Mouse (Mus musculus): Measurements from ENCODE around the gene Chchd6.

Gene Chchd6

DNA sequence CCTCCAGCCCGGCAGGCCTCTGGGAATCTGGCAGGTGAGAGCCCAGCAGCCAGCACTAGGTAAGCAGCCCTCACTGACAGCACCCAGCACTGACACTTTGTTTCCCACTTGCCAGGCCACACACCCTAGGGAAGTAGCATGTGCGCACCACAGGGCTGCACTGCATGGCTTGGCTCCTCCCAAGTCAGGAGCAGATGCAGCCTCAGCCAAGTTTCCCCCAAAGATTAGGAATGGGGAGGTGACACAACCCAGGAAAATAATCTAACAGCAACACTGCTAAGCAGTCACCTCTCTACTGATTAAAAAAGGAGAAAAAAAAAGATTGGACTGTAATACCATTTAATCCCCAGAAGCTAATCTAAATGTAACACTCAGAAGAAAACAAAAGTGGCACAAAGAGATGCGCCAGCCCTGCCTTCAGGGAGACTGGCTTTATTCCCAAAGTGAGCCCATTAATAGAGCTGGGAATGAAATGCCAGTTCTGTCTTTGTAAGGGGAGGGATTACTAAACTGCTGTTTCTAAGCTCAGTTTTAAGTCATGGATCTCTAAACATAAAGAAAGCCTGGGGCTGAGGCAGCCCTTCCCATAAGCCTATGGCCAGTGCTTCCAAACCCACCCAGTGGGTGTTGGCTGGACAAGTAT lies 188.1 kb downstream of the Chchd6 start:
- no peak for DNase-seq (ENCODE audit: low spot score in 2 of 2)

DNA sequence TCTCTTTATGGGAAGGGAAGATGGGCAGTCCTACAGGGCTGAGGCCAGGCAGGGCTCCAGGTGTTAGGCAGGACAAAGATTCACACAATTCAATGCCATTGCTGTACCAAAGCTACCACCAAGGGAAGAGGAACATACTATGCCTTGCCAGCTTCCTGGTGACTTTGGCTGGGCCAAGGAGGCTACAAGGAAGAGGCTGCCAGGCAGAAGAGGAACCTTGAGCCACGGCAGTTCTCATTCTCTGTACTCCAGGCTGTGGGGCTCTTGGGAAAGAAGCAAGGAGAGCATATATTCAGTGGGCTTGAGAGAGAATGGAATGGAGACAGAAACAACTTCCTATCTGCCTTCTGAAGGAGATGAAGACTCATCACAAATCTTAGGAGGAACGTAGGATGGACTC lies 190.5 kb downstream of the Chchd6 start:
- no peak for DNase-seq (ENCODE audit: low spot score in 2 of 2)

DNA sequence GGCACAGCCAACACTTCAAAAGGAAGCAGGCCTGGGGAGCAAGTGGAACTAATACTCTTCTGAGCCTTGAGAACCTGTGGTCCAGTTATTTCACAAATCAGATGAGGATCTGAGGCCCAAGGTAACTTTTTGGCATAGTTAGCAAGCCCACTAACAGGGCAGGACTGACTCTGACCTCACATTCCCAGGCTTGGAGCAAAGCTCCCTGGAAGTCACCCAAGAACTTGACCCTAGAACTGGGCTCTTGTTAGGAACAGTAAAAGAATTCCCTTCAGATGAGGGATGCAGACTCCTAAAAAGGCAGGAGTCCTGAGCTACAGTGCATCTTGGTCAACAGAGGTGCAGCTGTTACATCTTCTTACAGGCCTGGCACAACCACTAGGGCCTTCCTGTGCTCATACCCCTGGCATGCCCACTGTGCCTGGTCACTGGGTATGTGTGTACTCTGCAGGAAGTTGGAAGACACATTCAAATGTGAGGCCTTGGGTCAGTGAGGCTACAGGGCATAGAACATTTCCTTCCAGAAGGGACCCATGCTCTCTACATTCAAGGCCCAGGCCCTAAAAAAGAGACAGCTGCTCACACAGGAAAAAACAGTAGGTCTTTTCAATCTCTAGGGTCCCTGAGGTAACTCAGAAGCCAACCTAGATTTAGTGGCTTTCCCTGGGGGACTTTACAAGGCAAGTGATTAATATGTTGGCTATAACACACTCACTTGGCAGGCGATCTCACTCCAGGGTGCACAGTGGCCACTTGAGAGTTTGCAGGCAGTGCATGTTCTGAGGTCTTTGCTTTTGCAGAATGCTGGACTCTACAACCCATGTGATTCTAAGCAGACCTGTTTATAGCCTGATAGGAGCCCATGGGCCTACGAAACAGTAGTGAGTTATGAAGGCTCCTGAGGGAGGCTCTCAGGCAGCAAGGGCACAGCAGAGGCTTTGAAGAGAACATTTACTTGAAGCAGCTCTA lies 191.9 kb downstream of the Chchd6 start:
- DNase-seq (ENCODE audit: low spot score in 2 of 2): no peak

DNA sequence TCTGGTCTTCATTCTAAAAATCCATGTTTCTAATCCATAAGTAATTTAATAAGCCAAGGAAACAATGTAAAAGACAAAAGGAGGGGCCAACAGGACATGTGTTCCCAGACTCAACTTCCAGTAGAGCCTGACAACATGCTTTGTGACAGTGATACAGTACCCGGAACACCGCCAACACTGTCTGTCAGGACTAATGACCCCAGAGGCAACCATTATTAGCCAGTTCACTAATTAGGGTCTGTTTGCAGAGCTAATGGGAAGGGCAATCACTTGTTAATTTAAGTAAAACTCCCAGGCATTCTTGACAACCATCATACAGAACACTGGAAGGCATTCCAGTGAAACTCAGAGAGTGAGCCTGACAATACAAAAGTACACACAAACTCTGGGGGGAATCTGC lies 193.0 kb downstream of the Chchd6 start:
- no peak for DNase-seq (ENCODE audit: low spot score in 2 of 2)

DNA sequence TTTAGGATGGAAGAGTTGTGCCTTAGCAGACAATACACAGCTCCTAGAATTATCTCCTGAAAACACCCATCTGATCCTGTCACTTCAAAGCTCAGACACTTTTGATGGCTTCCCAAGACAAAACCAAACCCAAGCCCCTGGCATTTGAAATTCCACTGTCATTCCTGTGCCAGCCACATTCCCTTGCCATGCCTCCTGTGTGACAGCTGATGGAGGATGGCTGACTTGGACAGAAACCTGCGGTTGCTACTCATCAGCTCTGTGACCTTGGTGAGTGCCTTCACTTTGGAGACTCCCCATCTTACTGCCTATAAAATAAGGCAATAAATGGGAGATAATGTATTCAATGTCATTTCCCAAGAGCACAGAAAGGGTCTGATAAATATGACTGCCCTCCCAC lies 195.9 kb downstream of the Chchd6 start:
- no peak for DNase-seq (ENCODE audit: low spot score in 2 of 2)

DNA sequence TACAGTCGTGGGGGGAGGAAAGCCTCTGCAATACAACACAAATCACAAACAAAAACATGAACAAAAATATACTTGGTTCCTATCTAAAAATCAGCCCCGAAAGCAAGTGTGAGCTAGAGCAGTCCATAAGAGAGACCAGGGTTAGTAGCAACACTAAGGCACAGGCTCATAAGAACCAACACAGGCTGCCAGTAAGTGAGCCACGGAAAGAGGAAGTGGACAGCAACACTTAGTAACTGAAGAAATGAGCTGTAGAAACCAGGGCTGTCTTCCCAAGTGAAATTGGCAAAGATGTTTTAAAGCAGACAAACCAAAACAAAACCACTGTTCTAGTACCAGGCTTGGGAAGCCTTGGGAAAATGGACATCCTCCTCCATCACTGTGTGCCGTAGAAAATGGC lies 197.5 kb downstream of the Chchd6 start:
- no peak for DNase-seq (ENCODE audit: low spot score in 2 of 2)

DNA sequence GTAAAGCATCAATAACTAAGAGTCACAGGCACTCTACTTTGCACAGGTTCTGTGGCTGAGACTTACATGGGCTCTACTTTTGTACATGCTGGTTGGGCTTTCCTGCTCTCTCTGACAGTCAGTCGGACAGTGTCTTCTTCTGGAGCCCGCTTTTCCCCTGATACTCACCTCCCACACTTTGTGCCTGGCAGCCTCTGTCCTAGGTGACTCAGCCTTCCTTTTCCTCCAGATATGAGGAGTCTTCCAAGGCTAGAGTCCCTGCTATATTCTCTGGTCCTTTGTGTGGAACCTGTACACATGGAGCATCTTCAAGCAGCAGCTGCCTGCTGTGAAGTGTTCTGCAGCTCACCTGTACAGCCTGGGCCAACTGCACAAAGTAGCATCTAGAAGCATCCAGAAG lies 201.6 kb downstream of the Chchd6 start:
- peak in 1 of 2 experiments; percentile 18 for DNase-seq (ENCODE audit: low spot score in 2 of 2)

DNA sequence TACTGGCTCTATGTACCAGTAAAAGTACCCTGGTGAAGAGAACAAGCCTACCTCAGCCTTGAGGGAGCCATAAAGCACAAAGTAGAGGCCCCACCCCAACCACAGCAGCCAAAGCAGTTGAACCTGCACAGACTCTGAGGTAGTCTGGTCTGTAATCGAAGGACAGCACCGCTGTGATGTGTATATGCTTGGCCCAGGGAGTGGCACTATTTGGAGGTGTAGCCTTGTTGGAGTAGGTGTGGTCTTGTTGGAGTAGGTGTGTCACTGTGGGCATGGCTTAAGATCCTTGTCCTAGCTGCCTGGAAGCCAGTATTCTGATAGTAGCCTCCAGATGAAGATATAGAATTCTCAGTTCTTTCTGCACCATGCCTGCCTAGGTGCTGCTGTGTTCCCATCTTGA lies 203.2 kb downstream of the Chchd6 start:
- no peak for DNase-seq (ENCODE audit: low spot score in 2 of 2)

DNA sequence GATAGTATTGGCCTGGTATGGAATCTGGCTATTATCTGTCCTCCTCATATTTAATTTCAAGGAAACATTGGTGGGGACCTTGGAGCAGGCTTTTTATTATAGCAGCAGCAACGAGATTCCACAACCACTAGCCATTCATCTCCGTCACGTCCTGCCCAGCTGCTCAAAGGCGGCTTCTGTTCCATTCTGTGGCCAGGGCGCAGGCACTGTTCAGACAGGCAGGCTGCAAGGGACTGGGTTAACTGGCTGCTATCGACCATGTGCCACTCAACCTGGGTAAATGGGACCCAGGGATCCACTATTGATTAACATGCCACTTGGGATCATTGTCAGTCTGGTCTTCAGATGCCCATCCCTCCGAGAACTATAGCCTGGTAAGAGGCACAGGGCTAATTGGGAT lies 205.7 kb downstream of the Chchd6 start:
- no peak for DNase-seq (ENCODE audit: low spot score in 2 of 2)

DNA sequence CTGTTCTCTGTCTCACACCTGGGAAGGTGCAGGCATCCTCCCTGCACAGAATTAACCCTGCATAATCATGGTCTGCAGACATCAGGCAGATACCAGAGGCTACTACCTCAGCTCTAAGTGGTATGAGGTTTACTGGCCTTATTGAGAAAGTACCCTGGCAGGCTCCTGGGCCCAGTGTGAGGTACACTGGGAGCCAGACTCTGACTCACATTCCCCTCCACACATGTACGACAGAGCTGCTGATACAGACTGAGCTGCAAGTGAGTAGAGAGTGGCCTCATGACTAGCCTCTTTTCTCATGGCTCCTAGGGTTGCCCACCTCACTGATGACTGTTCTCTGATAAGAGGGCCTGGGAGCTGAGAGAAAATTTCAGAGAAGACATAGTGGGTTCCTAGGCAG lies 208.5 kb downstream of the Chchd6 start:
- no peak for DNase-seq (ENCODE audit: low spot score in 2 of 2)

DNA sequence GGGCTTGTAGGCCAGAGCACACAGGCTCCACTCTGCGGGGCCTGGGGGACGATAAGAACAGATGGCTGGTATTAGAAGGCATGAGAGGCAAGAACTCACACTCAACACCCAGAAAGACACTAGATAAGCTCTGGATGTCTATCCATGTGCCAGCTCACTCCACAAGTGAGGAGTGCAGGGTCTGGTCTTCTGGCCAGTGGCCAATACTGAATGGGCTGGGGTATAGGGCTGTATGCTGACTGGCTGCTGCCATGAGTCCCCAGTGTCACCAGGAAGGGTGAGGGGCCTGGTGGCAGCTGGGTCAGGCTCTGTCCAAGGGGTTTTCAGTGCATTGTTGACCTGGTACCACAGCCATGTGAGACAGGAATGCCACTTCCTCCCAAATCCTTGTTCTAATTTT lies 210.8 kb downstream of the Chchd6 start:
- DNase-seq (ENCODE audit: low spot score in 2 of 2): no peak

DNA sequence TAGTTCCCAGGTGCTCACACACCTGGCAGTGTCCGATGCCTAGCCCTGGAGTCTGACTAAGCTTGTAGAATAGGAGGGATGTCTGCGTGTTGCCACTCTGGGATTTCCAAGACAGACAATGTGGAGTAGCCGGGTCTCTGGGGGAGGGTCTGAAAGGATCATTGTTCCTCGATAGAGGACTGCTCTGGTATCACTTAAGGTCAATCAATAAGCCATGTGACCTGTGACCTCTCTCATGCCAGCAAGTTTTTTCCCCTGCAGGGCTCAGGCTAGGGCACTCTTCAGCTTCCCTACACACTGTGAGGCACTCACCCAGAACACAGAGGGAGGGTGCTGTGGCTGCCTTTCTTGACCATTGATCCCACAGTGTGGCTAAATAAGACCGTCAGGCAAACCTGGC lies 213.6 kb downstream of the Chchd6 start:
- no peak for DNase-seq (ENCODE audit: low spot score in 2 of 2)

DNA sequence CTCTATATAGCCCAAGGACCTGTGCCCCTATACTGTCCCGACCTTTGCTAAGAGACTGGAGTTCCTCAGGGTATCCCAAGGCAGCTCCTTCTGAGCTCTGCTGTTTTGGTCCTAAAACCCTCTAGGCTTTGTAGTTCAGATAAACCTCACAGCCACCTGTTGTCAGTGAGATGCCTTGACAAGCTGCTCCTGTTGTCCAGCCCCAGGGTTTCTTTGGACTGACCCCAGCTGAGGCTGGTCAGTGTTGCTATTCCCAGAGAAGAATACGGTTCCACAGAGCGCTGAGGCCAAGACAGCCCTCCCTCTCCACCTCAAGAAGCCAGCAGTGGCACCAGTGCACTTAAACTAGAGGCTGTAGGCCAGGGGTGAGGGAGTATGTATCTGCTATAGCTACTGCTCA lies 214.3 kb downstream of the Chchd6 start:
- no peak for DNase-seq (ENCODE audit: low spot score in 2 of 2)

DNA sequence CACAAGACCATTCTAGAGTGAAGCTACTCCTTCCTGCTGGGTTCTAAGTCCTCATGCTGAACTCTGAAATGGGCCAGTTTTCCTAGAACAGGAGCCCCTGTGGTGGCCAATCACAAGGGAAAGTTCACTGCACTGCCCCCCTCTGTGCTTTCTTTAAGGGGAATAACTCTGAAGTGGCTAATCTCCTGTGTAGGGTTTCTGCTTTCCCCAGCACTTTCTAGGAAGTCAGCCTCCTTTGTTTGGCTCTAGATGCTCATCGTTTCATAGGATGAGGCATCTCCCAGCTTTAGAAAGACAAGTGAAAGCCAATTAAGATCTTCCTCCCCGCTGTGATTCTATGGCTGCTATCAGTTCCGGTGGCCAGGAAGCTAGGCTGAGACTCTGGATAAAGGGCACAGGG lies 214.7 kb downstream of the Chchd6 start:
- no peak for DNase-seq (ENCODE audit: low spot score in 2 of 2)

DNA sequence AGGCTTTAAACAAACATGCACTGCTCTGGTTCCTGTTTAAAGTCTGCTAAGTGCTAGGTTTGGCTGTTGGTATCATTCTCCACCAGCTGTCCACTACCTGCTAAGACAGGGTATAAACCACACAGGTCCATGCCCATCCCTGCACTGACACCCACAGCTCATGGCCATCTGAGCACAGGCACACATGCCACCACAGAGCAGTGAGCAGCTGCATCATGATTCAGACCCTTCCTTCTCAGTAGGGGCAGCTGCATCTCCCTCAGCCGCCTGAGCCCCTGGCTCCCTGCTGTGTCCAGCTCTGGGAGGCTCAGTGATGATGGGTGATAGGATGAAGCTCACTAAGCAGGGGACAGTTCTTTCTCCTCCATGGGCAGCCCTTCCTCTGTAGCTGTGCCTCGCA lies 217.2 kb downstream of the Chchd6 start:
- DNase-seq (ENCODE audit: low spot score in 2 of 2): no peak

DNA sequence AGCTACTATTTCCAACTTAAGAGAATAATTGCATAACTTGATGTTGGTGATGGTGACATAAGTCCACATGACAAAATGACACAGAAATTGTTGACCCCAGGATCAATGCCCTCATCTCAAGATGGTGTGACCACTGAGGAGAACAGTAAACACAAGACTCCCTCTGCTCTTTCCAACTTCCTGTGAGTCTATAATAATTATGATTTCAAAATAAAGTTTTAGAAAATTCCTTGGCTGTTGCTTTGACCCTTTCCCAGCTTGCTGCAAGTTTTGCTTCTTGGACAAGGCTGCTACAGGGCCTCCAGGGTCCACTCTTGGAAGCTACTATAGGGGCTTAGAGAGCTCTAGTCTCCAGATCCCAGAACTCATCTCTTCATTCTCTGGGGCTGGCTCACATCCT lies 226.6 kb downstream of the Chchd6 start:
- no peak for DNase-seq (ENCODE audit: low spot score in 2 of 2)

DNA sequence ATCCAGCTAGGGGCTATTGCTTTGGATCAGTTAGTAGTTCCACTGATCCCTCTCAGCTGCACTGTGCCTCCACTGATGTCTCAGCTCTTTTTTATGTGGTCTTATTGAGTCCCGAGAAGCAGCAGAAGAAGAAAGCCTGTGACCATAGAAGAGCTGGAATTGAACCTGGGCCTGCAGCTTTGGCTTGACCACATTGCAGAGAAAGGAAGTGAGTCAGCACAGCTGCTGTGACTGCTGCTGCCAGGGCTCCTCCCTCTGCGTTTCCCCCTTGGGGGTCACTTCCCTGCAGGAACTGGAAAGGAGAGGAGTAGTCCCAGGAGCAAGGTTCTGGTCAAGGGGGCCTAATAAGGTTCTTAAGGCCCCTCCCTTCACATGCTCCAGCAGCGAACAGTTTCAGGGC lies 231.1 kb downstream of the Chchd6 start:
- no peak for DNase-seq (ENCODE audit: low spot score in 2 of 2)

DNA sequence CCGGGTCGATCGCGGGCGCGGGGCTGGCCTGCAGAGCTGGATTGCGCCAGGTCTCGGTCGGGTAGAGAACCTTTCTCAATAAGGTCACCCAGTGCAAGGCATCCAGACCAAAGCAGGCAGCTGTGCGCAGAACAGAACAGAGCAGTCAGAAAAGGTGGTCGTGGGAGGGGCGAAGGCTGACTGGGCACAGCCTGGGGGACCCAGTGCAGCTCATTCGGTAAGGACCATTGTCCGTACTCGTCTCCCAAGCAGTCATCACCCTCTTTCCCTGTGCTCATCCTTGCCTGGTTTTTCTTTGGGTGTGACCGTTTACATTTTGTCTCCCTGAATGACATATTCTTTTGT lies 232.4 kb downstream of the Chchd6 start:
- DNase-seq (ENCODE audit: low spot score in 2 of 2): no peak

DNA sequence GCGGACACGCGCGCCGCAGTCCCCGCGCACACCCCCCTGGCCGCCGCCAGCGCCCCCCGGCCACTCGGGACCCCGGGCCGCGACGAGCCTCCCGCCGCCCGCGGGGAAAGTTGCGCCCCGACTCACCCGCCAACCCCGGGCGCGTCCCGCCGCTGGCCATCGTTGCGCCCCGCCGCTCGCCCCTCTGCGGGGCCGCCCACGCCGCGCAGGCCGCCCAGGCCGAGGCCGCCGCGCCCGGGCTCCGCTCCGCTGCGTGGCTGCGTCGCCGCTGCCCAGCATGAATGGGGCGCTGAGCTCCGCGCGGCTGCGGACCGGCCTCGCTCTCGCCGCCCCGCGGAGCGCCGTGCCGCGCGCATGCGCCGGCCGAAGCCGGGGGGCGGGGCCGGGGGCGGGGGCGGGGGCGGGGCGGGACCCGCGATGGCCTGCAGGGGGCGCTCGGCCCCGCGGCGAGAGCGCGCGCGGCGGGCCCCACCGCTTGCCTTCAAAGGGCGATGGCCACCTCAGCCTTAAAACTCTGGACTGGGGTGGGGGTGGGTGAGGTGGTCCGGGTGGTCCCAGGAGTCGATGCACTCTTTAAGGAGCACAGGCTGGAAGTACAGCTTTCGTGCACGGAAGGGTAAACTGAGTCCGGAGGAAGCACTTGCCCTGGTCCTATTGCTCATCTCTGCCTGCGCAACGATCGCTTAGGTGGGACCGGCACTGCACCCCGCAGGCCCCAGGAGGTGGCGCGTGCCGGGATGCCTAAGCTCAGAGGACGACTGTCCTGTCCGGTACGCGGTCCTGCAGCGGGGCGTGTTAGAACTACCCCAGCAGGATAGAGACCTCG lies 233.0 kb downstream of the Chchd6 start, which contains the start of gene Plxna1:
Plxna1 (minus strand) TSS at position 340 of the 826 bp plus-strand sequence.
- peak in 1 of 2 experiments; percentile 56 for DNase-seq (ENCODE audit: low spot score in 2 of 2)

DNA sequence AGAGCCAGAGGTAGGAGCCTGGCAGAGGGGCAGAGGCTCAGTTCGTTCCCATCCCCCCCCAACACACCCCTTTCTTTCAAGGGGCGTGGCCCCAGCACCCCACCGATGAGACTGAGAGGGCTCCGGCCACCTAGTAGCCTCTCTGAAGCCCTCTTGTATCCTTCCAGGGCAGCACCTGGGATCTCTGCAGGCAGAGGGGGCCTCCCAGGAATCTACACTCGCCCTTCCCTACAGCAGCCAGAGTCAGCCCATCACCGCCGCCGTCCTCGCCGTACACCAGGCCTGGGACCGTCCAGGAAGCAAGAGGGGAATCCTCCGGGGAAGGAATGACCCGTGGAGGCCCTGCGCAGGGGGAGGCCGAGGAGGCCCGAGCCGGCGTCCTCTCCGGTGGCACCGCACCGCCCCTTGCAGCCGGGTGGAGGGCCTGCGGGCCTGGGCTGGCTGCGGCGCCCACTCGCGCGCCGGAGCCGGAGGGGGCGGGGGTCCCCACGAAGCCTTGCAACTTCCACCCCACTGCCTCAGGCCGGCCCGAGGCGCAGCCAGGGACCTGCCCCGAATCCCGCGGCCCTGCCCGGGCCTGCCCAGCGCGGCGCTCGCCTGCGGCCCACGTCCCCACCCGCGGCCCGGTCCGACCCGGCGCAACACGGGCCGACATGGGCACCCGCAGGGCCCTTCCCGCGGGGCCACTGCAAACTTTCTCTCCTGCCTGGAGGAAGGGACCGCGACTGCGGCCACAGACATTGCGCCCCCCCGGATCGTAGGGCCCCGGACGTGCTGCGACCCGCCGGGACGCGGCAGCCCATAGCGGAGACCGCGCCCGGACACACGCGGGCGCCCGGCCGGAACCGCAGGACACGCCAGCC lies 233.8 kb downstream of the Chchd6 start:
- DNase-seq (ENCODE audit: low spot score in 2 of 2): no peak

DNA sequence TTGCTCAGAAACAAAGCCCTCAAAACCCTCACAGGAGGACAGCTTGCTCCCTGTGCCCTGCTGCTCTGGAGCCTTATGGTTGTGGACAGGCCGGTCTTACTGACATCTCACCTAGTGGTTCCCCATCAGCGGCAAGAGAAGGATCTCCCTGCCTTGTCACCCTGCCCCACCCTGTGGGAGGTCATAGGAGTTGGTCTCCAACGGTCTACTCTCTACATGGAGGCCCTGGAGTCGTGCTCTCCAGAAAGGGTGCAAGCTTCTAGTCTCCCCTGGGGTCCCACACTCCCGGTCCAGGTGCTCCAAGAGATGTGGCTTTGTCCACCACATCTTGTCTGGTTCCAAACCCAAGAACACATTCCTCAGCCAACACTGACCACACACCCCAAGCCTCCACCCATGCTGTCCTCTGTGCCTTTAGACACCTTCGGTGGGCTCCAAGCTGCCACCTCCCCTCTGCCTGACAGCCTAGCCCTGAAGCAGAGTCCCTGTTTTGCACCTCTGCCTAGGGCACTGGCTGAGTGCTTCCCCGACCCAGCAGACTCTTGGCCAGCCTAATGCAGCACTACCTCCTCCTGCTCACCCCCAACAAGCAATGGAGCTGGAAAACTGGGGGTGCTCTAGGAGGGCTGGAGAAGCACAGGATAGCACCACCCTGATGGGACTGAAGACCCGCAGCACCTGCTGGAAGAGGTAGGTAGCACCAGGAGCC lies 234.6 kb downstream of the Chchd6 start:
- DNase-seq (ENCODE audit: low spot score in 2 of 2): no peak
